ENCODE assay signal across 7 mouse cellular contexts in the genomic region with DNA sequence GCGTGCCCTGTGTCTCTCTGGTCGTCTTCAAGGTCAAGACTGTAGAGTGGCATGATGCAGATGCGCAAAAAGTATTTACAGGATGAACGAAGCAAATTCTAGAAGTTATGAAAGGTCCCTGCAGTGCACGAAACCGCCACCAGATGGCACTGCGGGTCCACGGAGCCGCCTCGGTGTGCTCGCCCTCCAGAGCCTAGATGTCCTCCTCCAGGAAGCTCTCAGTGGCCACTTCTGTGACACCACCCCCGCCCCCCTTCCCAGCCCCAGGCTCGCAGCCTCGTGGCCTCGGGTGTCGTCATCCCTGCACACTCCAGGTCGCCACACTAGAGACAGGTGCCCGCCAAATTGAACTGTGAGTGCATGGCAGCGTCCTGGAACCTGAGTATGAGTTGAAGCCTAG. TPM values are rescaled to one million over a fixed set of nuclear protein-coding genes. Genes with fewer than 3 reads are reported as not detected.
DNase-seq lines count a peak whose midpoint lies in the region; ATAC-seq lines count a peak whose summit lies in the region.

No protein-coding gene starts in this region.

- no peak overlapping the region for H3K4me3 ChIP-seq in intestine, embryonic 16.5 days (ENCODE audit: low read length)
- H3K4me3 ChIP-seq in limb, embryonic 11.5 days (ENCODE audit: low read depth, low read length): no peak overlapping the region
- no peak overlapping the region for H3K4me3 ChIP-seq in midbrain, embryonic 14.5 days (replicated peaks; ENCODE audit: low read depth, low read length)

- peak; percentile 93 for DNase-seq in adrenal gland, postnatal 10 days
- peak; percentile 62 for DNase-seq in embryo, embryonic 11.5 days (ENCODE audit: low read depth, low spot score)
- peak; percentile 93 for DNase-seq in limb, embryonic 11.5 days (ENCODE audit: low spot score)
- peak; percentile 90 for DNase-seq in midbrain, embryonic 14.5 days
- peak; percentile 82 to 90 for DNase-seq in spleen, postnatal 10 days (ENCODE audit: low spot score in 2 of 2)

- no peaks in the 10 kb centered on the region for H3K36me3 ChIP-seq in intestine, embryonic 16.5 days (ENCODE audit: control insufficient read depth, insufficient read depth, low read length)
- H3K36me3 ChIP-seq in limb, embryonic 11.5 days (ENCODE audit: control insufficient read depth, insufficient read depth, low read length): no peaks in the 10 kb centered on the region
- H3K36me3 ChIP-seq in midbrain, embryonic 14.5 days (ENCODE audit: control insufficient read depth, insufficient read depth, low read length): no peaks in the 10 kb centered on the region

- 0 out of 2 replicates have a peak, but pooled peaks cover 4% of the 10 kb centered on the region for H3K9me3 ChIP-seq in intestine, embryonic 16.5 days (ENCODE audit: control insufficient read depth, low read length)
- 0 out of 2 replicates have a peak, but pooled peaks cover 3% of the 10 kb centered on the region for H3K9me3 ChIP-seq in limb, embryonic 11.5 days (ENCODE audit: control insufficient read depth, low read length)
- peaks cover 5% of the 10 kb centered on the region; the same call in 1 of the 2 replicates for H3K9me3 ChIP-seq in midbrain, embryonic 14.5 days (ENCODE audit: control insufficient read depth, low read length)

- H3K27me3 ChIP-seq in intestine, embryonic 16.5 days (replicated peaks; ENCODE audit: control insufficient read depth, insufficient read depth, low read length): peaks cover 17% of the 10 kb centered on the region
- peaks cover 26% of the 10 kb centered on the region for H3K27me3 ChIP-seq in limb, embryonic 11.5 days (ENCODE audit: control insufficient read depth, insufficient read depth, low read length)
- peaks cover 31% of the 10 kb centered on the region for H3K27me3 ChIP-seq in midbrain, embryonic 14.5 days (ENCODE audit: control insufficient read depth, insufficient read depth, low read length)

- 2% methylated on average over 19 of the region's 19 CpGs for WGBS in intestine, embryonic 16.5 days
- WGBS in limb, embryonic 11.5 days: 5% methylated on average over 19 of the region's 19 CpGs
- WGBS in midbrain, embryonic 14.5 days: 2% methylated on average over 19 of the region's 19 CpGs

- no peak overlapping the region for H3K9ac ChIP-seq in intestine, embryonic 16.5 days (ENCODE audit: low read depth, low read length)
- no peak overlapping the region for H3K9ac ChIP-seq in limb, embryonic 11.5 days (ENCODE audit: low read length)
- H3K9ac ChIP-seq in midbrain, embryonic 14.5 days (replicated peaks; ENCODE audit: low read length): no peak overlapping the region

- ATAC-seq in granulocyte monocyte progenitor cell, adult 5-6 weeks (replicated peaks; ENCODE audit: poor library complexity, severe bottlenecking): peak; percentile 92
- ATAC-seq in intestine, embryonic 16.5 days: peak; percentile 54; the same call in 1 of the 2 replicates
- ATAC-seq in limb, embryonic 11.5 days (ENCODE audit: insufficient number of reproducible peaks, low FRiP score, low TSS enrichment, low read depth): peak; percentile 23; the same call in 1 of the 2 replicates
- ATAC-seq in midbrain, embryonic 14.5 days (ENCODE audit: low FRiP score, low TSS enrichment): peak; percentile 67; the same call in 1 of the 2 replicates

- no peak overlapping the region for H3K27ac ChIP-seq in intestine, embryonic 16.5 days (ENCODE audit: low read length)
- no peak overlapping the region for H3K27ac ChIP-seq in limb, embryonic 11.5 days (replicated peaks; ENCODE audit: low read depth, low read length)
- H3K27ac ChIP-seq in midbrain, embryonic 14.5 days (replicated peaks; ENCODE audit: low read depth, low read length): no peak overlapping the region

- 0 out of 2 replicates have a peak, but pooled peaks cover 3% of the 10 kb centered on the region for H3K4me1 ChIP-seq in intestine, embryonic 16.5 days (ENCODE audit: control insufficient read depth, insufficient read depth, low read length)
- 0 out of 2 replicates have a peak, but pooled peaks cover 2% of the 10 kb centered on the region for H3K4me1 ChIP-seq in limb, embryonic 11.5 days (ENCODE audit: control insufficient read depth, insufficient read depth, low read length)
- 0 out of 2 replicates have a peak, but pooled peaks cover 7% of the 10 kb centered on the region for H3K4me1 ChIP-seq in midbrain, embryonic 14.5 days (ENCODE audit: control insufficient read depth, insufficient read depth, low read length)

- peak overlapping the region; percentile 13; the same call in 1 of the 2 replicates for H3K4me2 ChIP-seq in intestine, embryonic 16.5 days (ENCODE audit: low read depth, low read length)
- no peak overlapping the region; the same call in 1 of the 2 replicates for H3K4me2 ChIP-seq in limb, embryonic 11.5 days (ENCODE audit: low read depth, severe bottlenecking)
- H3K4me2 ChIP-seq in midbrain, embryonic 14.5 days (ENCODE audit: low read length): peak overlapping the region; percentile 37

RNA-seq across cellular contexts. Expression of gene Ckm, which starts 0.8 kb away (rescaled TPM):
- 100 to 1,000 TPM; 346 to 973 TPM for total RNA-seq in adrenal gland, postnatal 10 days (2021)
- total RNA-seq in granulocyte monocyte progenitor cell, adult 5-6 weeks (2014; fragmentation: Nextera tagmentation): 0.85 TPM in 1 of 2 replicates, not detected in the other
- 1.5 and 3.0 TPM in 2 replicates for total RNA-seq in granulocyte monocyte progenitor cell, adult 5-6 weeks (2017)
- polyA plus RNA-seq in intestine, embryonic 16.5 days (2015; fragmentation: Nextera tagmentation; extraction: Ambion mirVana): 15.3 and 17.6 TPM in 2 replicates
- polyA plus RNA-seq in limb, embryonic 11.5 days (2014; fragmentation: Nextera tagmentation; extraction: Ambion mirVana): 3.8 and 5.2 TPM in 2 replicates
- 0.35 TPM in 1 of 2 replicates, not detected in the other for polyA plus RNA-seq in midbrain, embryonic 14.5 days (2014; fragmentation: Nextera tagmentation; extraction: Ambion mirVana)

RNA-seq across cellular contexts. Expression of gene Klc3, which starts 1.5 kb away (rescaled TPM):
- 1 to 10 TPM; 1.4 to 1.7 TPM for total RNA-seq in adrenal gland, postnatal 10 days (2021)
- total RNA-seq in granulocyte monocyte progenitor cell, adult 5-6 weeks (2014; fragmentation: Nextera tagmentation): not detected in 2 replicates
- total RNA-seq in granulocyte monocyte progenitor cell, adult 5-6 weeks (2017): not detected in 2 replicates
- polyA plus RNA-seq in intestine, embryonic 16.5 days (2015; fragmentation: Nextera tagmentation; extraction: Ambion mirVana): 2.7 and 2.9 TPM in 2 replicates
- 2.7 and 3.5 TPM in 2 replicates for polyA plus RNA-seq in limb, embryonic 11.5 days (2014; fragmentation: Nextera tagmentation; extraction: Ambion mirVana)
- polyA plus RNA-seq in midbrain, embryonic 14.5 days (2014; fragmentation: Nextera tagmentation; extraction: Ambion mirVana): 0.36 and 0.59 TPM in 2 replicates

RNA-seq across cellular contexts. Expression of gene Ercc2, which starts 23.6 kb away (rescaled TPM):
- total RNA-seq in adrenal gland, postnatal 10 days (2021): 10 to 100 TPM; 18.8 to 29.0 TPM
- total RNA-seq in granulocyte monocyte progenitor cell, adult 5-6 weeks (2014; fragmentation: Nextera tagmentation): 10.7 and 26.9 TPM in 2 replicates
- 29.8 and 31.9 TPM in 2 replicates for total RNA-seq in granulocyte monocyte progenitor cell, adult 5-6 weeks (2017)
- 15.5 and 17.6 TPM in 2 replicates for polyA plus RNA-seq in intestine, embryonic 16.5 days (2015; fragmentation: Nextera tagmentation; extraction: Ambion mirVana)
- 11.8 and 13.5 TPM in 2 replicates for polyA plus RNA-seq in limb, embryonic 11.5 days (2014; fragmentation: Nextera tagmentation; extraction: Ambion mirVana)
- polyA plus RNA-seq in midbrain, embryonic 14.5 days (2014; fragmentation: Nextera tagmentation; extraction: Ambion mirVana): 21.6 and 27.9 TPM in 2 replicates

RNA-seq across cellular contexts. Expression of gene Ppp1r13l, which starts 45.9 kb away (rescaled TPM):
- 1 to 10 TPM; 5.0 to 6.0 TPM for total RNA-seq in adrenal gland, postnatal 10 days (2021)
- 1.8 and 1.9 TPM in 2 replicates for total RNA-seq in granulocyte monocyte progenitor cell, adult 5-6 weeks (2014; fragmentation: Nextera tagmentation)
- 0.26 and 0.57 TPM in 2 replicates for total RNA-seq in granulocyte monocyte progenitor cell, adult 5-6 weeks (2017)
- 3.1 and 4.2 TPM in 2 replicates for polyA plus RNA-seq in intestine, embryonic 16.5 days (2015; fragmentation: Nextera tagmentation; extraction: Ambion mirVana)
- 6.6 and 8.7 TPM in 2 replicates for polyA plus RNA-seq in limb, embryonic 11.5 days (2014; fragmentation: Nextera tagmentation; extraction: Ambion mirVana)
- polyA plus RNA-seq in midbrain, embryonic 14.5 days (2014; fragmentation: Nextera tagmentation; extraction: Ambion mirVana): 1.6 and 1.9 TPM in 2 replicates

RNA-seq across cellular contexts. Expression of gene Cd3eap, which starts 46.1 kb away (rescaled TPM):
- 10 to 100 TPM; 11.5 to 11.7 TPM for total RNA-seq in adrenal gland, postnatal 10 days (2021)
- total RNA-seq in granulocyte monocyte progenitor cell, adult 5-6 weeks (2014; fragmentation: Nextera tagmentation): 20.3 and 26.1 TPM in 2 replicates
- total RNA-seq in granulocyte monocyte progenitor cell, adult 5-6 weeks (2017): 23.2 and 39.9 TPM in 2 replicates
- polyA plus RNA-seq in intestine, embryonic 16.5 days (2015; fragmentation: Nextera tagmentation; extraction: Ambion mirVana): 19.1 and 24.3 TPM in 2 replicates
- polyA plus RNA-seq in limb, embryonic 11.5 days (2014; fragmentation: Nextera tagmentation; extraction: Ambion mirVana): 21.1 and 24.8 TPM in 2 replicates
- polyA plus RNA-seq in midbrain, embryonic 14.5 days (2014; fragmentation: Nextera tagmentation; extraction: Ambion mirVana): 16.4 and 18.9 TPM in 2 replicates

Comparison
In these comparisons a context has a peak if more than half of its experiments do, and no peak if none do; other contexts are left out.
1. ATAC-seq: peak in every context shown above with its lines; median percentile 92 in granulocyte monocyte progenitor cell, adult 5-6 weeks; 67 in midbrain, embryonic 14.5 days; 54 in intestine, embryonic 16.5 days; 23 in limb, embryonic 11.5 days.